Mouse (Mus musculus): ENCODE measurements around the gene Srpx.

The Srpx gene

DNA sequence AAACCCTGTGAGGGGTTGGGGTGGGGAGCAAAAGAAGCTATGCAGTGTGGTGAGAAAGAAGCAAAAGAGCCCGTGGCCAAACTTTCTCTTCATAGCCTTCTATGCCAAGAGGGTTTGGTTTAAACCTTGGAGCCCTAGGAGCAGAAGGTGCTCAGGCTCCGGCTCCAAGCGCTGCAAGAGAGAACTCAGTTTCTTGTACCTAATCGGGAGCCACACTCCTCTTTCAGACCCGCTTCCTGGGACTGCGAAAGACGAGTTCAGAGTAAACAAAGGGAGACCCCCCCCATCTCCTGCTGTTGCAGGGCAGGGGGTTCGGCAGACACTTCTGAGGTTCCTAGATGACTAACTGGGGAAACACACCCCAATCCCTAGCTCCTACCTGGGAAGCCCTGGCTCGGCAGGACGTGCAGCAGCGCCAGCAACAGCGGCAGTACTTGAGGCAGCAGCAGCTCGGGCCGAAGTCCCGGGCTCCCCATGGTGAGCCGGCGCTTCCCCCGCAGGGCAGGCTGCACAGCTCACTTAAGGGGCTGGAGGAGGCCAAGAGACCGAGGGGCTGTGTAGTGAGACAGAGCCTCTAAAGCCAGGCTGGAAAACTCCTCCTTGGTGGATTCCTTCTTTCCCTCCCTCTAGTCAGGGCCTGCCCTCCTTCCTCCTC lies at the start of gene Srpx:
Gene Srpx (minus strand): TSS at position 645 of the 655 bp plus-strand sequence.
- DNase-seq (ENCODE audit: low spot score), result peak; percentile 16

DNA sequence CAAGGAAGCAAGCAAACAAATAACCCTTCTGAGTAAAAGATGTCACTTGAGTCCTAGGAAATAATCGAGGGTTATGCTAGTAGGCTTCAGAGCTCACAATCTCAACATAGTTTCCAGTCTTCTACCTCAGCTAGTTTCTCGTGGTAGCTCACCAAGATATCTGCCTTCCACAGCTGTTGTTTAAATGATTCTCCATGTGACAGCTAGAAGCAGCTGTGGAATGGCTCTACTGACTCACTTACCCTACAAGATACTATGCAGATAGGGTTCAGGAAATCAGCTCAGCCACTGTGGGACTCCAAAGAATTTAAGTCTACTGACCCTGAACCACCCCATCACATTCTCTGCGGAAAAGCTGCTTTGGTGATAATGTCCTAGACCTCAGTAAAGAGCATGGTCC lies 34.9 kb upstream of the Srpx start:
- DNase-seq (ENCODE audit: low spot score), result no peak

GRCm38 (mm10) chrX:10115780-10116179 lies 1.7 kb downstream of the Srpx start:
- DNase-seq (ENCODE audit: low spot score), result no peak

DNA sequence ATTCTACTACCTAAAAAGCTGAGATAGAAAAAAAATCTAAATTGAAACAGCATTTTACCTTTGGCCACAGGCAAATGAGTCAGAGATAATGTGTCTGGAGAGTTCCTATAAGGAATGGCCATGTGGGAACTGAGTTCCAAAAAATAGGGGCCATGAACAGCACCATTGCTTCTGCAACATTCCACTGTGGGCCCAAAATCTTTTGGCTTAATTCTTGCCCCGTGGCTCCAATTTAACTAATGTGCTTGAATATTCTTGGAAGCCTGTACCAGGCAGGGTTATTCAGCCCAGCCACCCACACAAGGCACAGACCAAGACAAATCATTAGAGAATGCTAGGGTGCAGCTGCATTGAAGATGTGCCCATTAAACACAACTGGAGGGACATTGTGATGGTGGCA lies 6.8 kb downstream of the Srpx start:
- DNase-seq (ENCODE audit: low spot score), result no peak

GRCm38 (mm10) chrX:10108558-10108957 lies 9.0 kb downstream of the Srpx start:
- no peak for DNase-seq (ENCODE audit: low spot score)

- no peak for DNase-seq (ENCODE audit: low spot score)
These were observed 12.0 kb downstream of the Srpx start for GRCm38 (mm10) chrX:10105475-10105874.

GRCm38 (mm10) chrX:10102739-10103138 lies 14.8 kb downstream of the Srpx start:
- no peak for DNase-seq (ENCODE audit: low spot score)

DNA sequence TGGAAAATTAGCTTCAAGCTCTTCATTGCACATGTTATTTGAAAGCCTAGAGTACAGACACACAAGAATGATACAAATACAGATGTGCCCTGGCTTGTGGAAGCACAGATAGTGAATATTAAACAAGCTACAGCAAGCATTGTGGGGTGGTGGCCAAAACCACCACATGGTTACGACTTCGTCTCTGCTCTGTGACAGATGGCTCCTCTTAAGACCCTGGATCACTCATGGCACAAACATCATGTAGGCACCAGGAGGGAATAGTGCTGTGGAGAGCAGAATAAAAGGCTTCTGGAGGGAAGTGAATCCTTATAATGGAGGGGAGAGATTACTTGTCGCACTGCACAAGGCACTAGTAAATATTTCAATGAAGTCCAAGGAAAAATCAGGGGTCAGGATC lies 21.7 kb downstream of the Srpx start:
- DNase-seq (ENCODE audit: low spot score), result no peak

GRCm38 (mm10) chrX:10080385-10080784 lies 37.1 kb downstream of the Srpx start:
- no peak for DNase-seq (ENCODE audit: low spot score)

DNA sequence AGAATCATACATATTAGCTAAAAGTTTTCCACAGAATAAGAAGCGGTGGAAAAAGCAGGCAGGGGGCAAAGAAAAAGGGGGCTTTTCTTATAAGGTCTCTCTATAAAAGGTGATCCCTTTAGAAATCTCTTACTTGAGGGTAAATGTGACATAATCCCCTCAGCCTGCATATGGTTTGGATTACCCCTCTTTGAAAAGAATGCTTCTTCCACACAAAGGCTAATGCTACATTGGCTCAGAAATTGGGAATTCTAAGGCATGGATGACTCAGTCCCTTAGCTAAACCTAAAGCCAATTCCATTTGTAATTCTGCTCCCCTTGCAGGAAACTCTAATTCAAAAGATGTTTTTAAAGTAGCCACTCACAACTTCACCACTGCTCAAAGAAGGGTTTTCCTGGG lies 37.5 kb downstream of the Srpx start:
- DNase-seq (ENCODE audit: low spot score), result no peak

- DNase-seq (ENCODE audit: low spot score), result no peak
These were observed 43.5 kb downstream of the Srpx start for GRCm38 (mm10) chrX:10073966-10074365.

DNA sequence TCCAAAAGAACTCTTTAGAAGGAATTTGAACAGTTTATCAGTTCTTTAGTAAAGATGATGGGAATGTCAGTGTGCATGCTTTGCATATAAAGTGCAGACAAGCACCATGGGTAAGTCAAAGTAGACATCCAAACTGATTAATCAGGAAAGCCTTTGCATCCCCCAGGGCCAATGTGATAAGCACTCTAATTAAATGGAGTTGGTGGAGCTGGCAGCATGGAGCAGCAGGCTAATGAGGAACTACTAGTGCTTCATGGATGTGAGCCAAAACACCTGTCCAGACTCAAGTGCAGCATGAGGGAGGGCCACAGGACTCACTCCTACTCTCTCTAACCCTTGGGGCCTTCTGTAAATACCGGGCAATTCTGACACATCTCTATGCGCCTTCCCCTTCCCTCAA lies 46.0 kb downstream of the Srpx start:
- no peak for DNase-seq (ENCODE audit: low spot score)

DNA sequence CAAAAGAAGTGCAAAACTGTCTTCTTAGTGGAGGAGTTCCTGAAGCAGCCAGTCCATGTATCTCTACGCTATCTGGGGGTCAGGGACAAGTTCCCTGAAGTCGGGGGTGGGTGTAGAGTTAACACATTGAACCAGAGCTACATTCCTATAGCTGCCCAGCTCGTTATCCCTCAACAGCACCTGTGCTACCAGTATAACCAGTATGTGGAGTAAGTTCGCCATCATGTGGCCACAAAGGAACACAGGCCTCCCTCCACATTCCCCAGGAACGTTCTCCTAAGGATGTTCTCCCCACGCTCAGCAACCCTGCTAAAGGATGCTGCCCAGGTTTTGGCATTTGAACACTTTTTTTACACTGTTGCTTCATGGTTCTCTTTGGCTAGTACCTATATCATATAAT lies 46.8 kb downstream of the Srpx start:
- DNase-seq (ENCODE audit: low spot score), result no peak

- no peak for DNase-seq (ENCODE audit: low spot score)
These were observed 48.1 kb downstream of the Srpx start for GRCm38 (mm10) chrX:10069405-10069804.

- no peak for DNase-seq (ENCODE audit: low spot score)
These were observed 53.7 kb downstream of the Srpx start for GRCm38 (mm10) chrX:10063781-10064180.

- no peak for DNase-seq (ENCODE audit: low spot score)
These were observed 54.1 kb downstream of the Srpx start for GRCm38 (mm10) chrX:10063361-10063760.

GRCm38 (mm10) chrX:10062201-10062600 lies 55.3 kb downstream of the Srpx start:
- no peak for DNase-seq (ENCODE audit: low spot score)

DNA sequence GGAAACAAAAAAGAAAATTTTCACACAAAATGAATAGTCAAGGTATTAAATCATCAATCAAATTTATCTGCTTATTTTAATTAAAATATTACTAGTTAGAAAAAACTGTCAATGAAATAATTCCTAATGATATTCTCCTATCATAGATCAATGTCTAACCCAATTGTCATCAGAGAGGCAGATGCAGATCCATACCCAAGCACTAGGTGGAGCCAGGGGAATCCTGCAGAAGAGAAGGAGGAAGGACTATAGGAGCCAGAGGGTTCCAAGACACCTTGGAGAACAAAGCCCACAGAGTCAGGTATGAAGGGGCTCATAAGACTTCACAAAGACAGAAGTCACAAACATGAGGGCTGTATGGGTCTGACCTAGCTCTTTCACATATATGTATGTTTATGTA lies 82.8 kb downstream of the Srpx start:
- DNase-seq (ENCODE audit: low spot score), result no peak

- DNase-seq (ENCODE audit: low spot score), result no peak
These were observed 107.3 kb downstream of the Srpx start for GRCm38 (mm10) chrX:10010202-10010601.

- no peak for DNase-seq (ENCODE audit: low spot score)
These were observed 109.7 kb downstream of the Srpx start for GRCm38 (mm10) chrX:10007675-10008270.

GRCm38 (mm10) chrX:10005946-10006345 lies 111.6 kb downstream of the Srpx start:
- no peak for DNase-seq (ENCODE audit: low spot score)

DNA sequence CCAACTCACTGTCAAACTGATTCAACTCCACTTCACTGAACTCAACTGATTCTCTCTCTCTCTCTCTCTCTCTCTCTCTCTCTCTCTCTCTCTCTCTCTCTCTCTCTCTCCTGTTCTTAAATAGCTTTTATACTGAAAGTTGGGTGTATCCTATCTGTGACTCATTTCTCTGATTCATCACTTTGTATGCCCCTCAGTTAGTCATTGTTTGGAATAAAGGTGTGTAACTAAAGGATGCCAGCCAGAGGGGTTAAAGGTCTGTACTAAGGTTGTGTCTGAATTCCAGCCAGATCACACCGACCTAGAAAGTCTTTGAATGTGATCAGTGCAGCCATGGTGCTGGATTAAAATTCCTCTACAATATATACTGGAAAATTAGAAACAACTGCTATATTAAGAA lies 116.8 kb downstream of the Srpx start:
- DNase-seq (ENCODE audit: low spot score), result no peak

Data from ovary, postnatal 36 days (tissue).